Mouse (Mus musculus) forebrain, embryonic 15.5 days (tissue): ENCODE results near the gene Aldh1l1. TPM values are rescaled to one million over a fixed set of nuclear protein-coding genes. Genes with fewer than 3 reads are reported as not detected.

Source experiments
- ATAC-seq: fragments of 200-750 bp; cut with Nextera tagmentation; replicated peaks from 2 replicates; pipeline ENCODE4 v1.8.0; 2017; ENCODE audit warnings: mild to moderate bottlenecking, moderate TSS enrichment, moderate library complexity
- H3K27ac ChIP-seq: fragments of 300-500 bp; sonication (generic); replicated peaks from 2 replicates; pipeline ENCODE4 v1.5.1; 2015; ENCODE audit warnings: mild to moderate bottlenecking, inconsistent platforms
- H3K27me3 ChIP-seq: fragments of 300-500 bp; sonication (generic); 2 replicates; pipeline ENCODE4 v1.6.1; 2015; ENCODE audit warnings: inconsistent platforms
- H3K36me3 ChIP-seq: fragments of 300-500 bp; sonication (generic); 2 replicates; pipeline ENCODE4 v1.6.1; 2015; ENCODE audit warnings: mild to moderate bottlenecking, inconsistent platforms
- H3K4me1 ChIP-seq: fragments of 300-500 bp; sonication (generic); 2 replicates; pipeline ENCODE4 v1.6.1; 2015; ENCODE audit warnings: inconsistent platforms
- H3K4me2 ChIP-seq: fragments of 300-500 bp; sonication (generic); replicated peaks from 2 replicates; pipeline ENCODE4 v1.6.1; 2015; ENCODE audit warnings: mild to moderate bottlenecking, inconsistent platforms
- H3K4me3 ChIP-seq: fragments of 300-500 bp; sonication (generic); 2 replicates; pipeline ENCODE4 v1.5.1; 2015; ENCODE audit warnings: mild to moderate bottlenecking, inconsistent platforms
- H3K9ac ChIP-seq: fragments of 300-500 bp; sonication (generic); replicated peaks from 2 replicates; pipeline ENCODE4 v1.6.1; 2015; ENCODE audit warnings: mild to moderate bottlenecking, inconsistent platforms
- H3K9me3 ChIP-seq: fragments of 300-500 bp; sonication (generic); 2 replicates; pipeline ENCODE4 v1.6.1; 2016; ENCODE audit warnings: inconsistent platforms
- WGBS: fragments of 180-500 bp; shearing (Covaris S2); methylation state at CpG from one replicate; pipeline ENCODE4 v1.1.7; 2015; ENCODE audit warnings: mixed read lengths; 5-methylcytosine and 5-hydroxymethylcytosine counted together
- polyA plus RNA-seq: library from polyadenylated mRNA; unstranded; fragments of >200 nt; fragmentation: Nextera tagmentation; extraction: Ambion mirVana; gene quantifications from 2 replicates; pipeline ENCODE4 v1.2.1, GENCODE M21; 2015

Gene Aldh1l1
- polyA plus RNA-seq, 1 experiment from 2014 or later = 35.6 TPM

GRCm38 (mm10) chr6:90644965-90645364 is 158.7 kb downstream of the Aldh1l1 start:
- Histone ChIP-seq H3K4me2 (no peak overlapping the region), H3K9me3 (no peaks in the 10 kb centered on the region), H3K4me3 (no peak overlapping the region), H3K27ac (no peak overlapping the region), H3K36me3 (no peaks in the 10 kb centered on the region), H3K9ac (no peak overlapping the region), H3K27me3 (no peaks in the 10 kb centered on the region), H3K4me1 (no peaks in the 10 kb centered on the region)
- no peak for ATAC-seq
- WGBS = 48% methylated on average over 4 of the region's 4 CpGs

- WGBS = 86% methylated on average over 6 of the region's 6 CpGs
These were observed 162.2 kb downstream of the Aldh1l1 start for GRCm38 (mm10) chr6:90648391-90648790.

GRCm38 (mm10) chr6:90649279-90649678 is 163.1 kb downstream of the Aldh1l1 start:
- H3K4me2 ChIP-seq = no peak overlapping the region
- no peaks in the 10 kb centered on the region for H3K9me3 ChIP-seq
- H3K4me3 ChIP-seq = no peak overlapping the region
- H3K4me1 ChIP-seq = no peaks in the 10 kb centered on the region
- ATAC-seq = no peak
- H3K36me3 ChIP-seq = no peaks in the 10 kb centered on the region
- H3K27me3 ChIP-seq = no peaks in the 10 kb centered on the region
- no peak overlapping the region for H3K27ac ChIP-seq
- 79% methylated on average over 4 of the region's 4 CpGs for WGBS
- H3K9ac ChIP-seq = no peak overlapping the region

More at GRCm38 (mm10) chr6:90648391-90648790, 162.2 kb downstream of the Aldh1l1 start:
- ATAC-seq = no peak
- Histone ChIP-seq H3K4me1 (no peaks in the 10 kb centered on the region), H3K27me3 (no peaks in the 10 kb centered on the region), H3K4me2 (no peak overlapping the region), H3K4me3 (no peak overlapping the region), H3K36me3 (no peaks in the 10 kb centered on the region), H3K9ac (no peak overlapping the region), H3K9me3 (no peaks in the 10 kb centered on the region), H3K27ac (no peak overlapping the region)

Other genes starting within 250 kb of the Aldh1l1 start
- gene Vmn1r54, start 240.1 kb upstream of the Aldh1l1 start, polyA plus RNA-seq = not detected in 2 replicates
- not detected in 2 replicates for gene BC048671, start 185.2 kb upstream of the Aldh1l1 start, polyA plus RNA-seq
- not detected in 2 replicates for gene Chst13, start 161.2 kb upstream of the Aldh1l1 start, polyA plus RNA-seq
- gene Uroc1, start 153.1 kb upstream of the Aldh1l1 start, polyA plus RNA-seq = not detected in 2 replicates
- 12.3 and 12.4 TPM in 2 replicates for gene Zxdc, start 116.9 kb upstream of the Aldh1l1 start, polyA plus RNA-seq
- gene Cfap100, start 57.6 kb upstream of the Aldh1l1 start, polyA plus RNA-seq = 3.9 and 5.3 TPM in 2 replicates
- 12.9 and 13.1 TPM in 2 replicates for gene Klf15, start 23.9 kb upstream of the Aldh1l1 start, polyA plus RNA-seq
- 2.3 and 2.5 TPM in 2 replicates for gene Slc41a3, start 118.3 kb downstream of the Aldh1l1 start, polyA plus RNA-seq